Comparison of ENCODE assay signal across 26 mouse cellular contexts in the genomic region with DNA sequence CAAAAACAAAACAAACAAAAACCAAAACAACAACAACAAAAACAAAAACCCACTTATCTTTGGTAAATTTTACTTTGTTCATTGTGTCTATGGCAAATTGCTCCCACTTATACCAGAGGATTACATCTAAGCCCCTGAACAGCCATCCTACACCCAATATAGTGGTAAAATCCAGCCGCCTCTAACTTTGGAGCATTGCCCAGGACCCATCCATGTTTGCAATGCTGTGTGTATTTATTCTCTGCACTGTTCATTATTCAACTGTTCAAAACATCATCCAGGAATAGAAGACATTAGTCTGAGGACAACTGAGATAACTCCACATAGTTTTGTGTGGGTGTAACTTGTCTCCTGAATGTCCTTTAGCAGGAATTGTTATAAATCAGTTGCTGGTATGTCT. TPM values are rescaled to one million over a fixed set of nuclear protein-coding genes. Genes with fewer than 3 reads are reported as not detected.
"Had no signal": no experiment of that assay in that cellular context is flagged by ENCODE, and none has a peak within 500 bp of the region (broad histone marks: within the 10 kb centered on the region; RNA-seq: fewer than 3 reads in every experiment).

No protein-coding gene starts in this region.

- DNase-seq: gastrocnemius, adult 2 months; gastrocnemius, postnatal 10 days; gastrocnemius, postnatal 25 days; heart, adult 2 months; heart, postnatal 14 days; heart, postnatal 36 days; kidney, adult 18-20 months; kidney, adult 8-10 months; kidney, postnatal 14 days; kidney, postnatal 36 days; layer of hippocampus, adult 9-11 months; layer of hippocampus, postnatal 36 days; left cerebral cortex, postnatal 4 days had no signal

- H3K27me3 ChIP-seq: hindbrain, embryonic 12.5 days; intestine, embryonic 15.5 days; kidney, embryonic 15.5 days; limb, embryonic 13.5 days; limb, embryonic 15.5 days; liver, embryonic 12.5 days had no signal

- H3K27ac ChIP-seq: gastrocnemius, adult 2 months; heart, adult 2 months; hindbrain, embryonic 12.5 days; hindbrain, embryonic 14.5 days; intestine, embryonic 15.5 days; kidney, embryonic 15.5 days; kidney, postnatal 0 days; limb, embryonic 13.5 days; limb, embryonic 15.5 days; liver, embryonic 12.5 days had no signal

- H3K9me3 ChIP-seq: hindbrain, embryonic 10.5 days; hindbrain, embryonic 12.5 days; intestine, embryonic 15.5 days; kidney, embryonic 15.5 days; limb, embryonic 13.5 days; limb, embryonic 15.5 days; liver, embryonic 12.5 days had no signal

- ATAC-seq: inflammation-experienced regulatory T-cells, adult 6 months; intestine, postnatal 0 days; liver, embryonic 12.5 days had no signal

- H3K9ac ChIP-seq: intestine, embryonic 15.5 days; limb, embryonic 15.5 days; liver, embryonic 12.5 days had no signal

- H3K4me3 ChIP-seq: gastrocnemius, adult 2 months; heart, adult 2 months had no signal

- H3K36me3 ChIP-seq: hindbrain, embryonic 10.5 days; hindbrain, embryonic 12.5 days; intestine, embryonic 15.5 days; kidney, embryonic 15.5 days; limb, embryonic 13.5 days; limb, embryonic 15.5 days; liver, embryonic 12.5 days had no signal

RNA-seq across cellular contexts. Expression of a gene that starts 1.0 kb away (rescaled TPM):
- total RNA-seq: gastrocnemius, adult 2 months; gastrocnemius, postnatal 10 days; gastrocnemius, postnatal 25 days; heart, adult 2 months; heart, postnatal 14 days; heart, postnatal 36 days; liver, adult 2 months had no signal
- polyA plus RNA-seq: heart, embryonic 14.5 days; liver, adult 2 months; liver, embryonic 12.5 days had no signal
